Mouse (Mus musculus): ENCODE data around the gene Gm42957.
A peak's percentile ranks its signal among the peaks of the same experiment; 100 is the strongest.
"Not testable (repeated sequence)": the region's sequence is repeated elsewhere in the genome, so short reads cannot be mapped to it uniquely, and the experiment has no call there.

Gene Gm42957

GRCm38 (mm10) chr3:96634928-96635879, at the start of gene Gm42957, which contains the start of gene Pex11b:
Gene Gm42957 (plus strand): TSS chr3:96635474.
Gene Pex11b (plus strand): TSS chr3:96635376.
- DNase-seq (ENCODE audit: low spot score) = peak; percentile 60

- DNase-seq (ENCODE audit: low spot score) = no peak
These were observed 44.6 kb upstream of the Gm42957 start for GRCm38 (mm10) chr3:96590657-96591056.

- DNase-seq (ENCODE audit: low spot score) = no peak
These were observed 41.9 kb upstream of the Gm42957 start for GRCm38 (mm10) chr3:96593374-96593773.

GRCm38 (mm10) chr3:96593790-96594560, 41.3 kb upstream of the Gm42957 start, which contains the start of gene Polr3gl:
Gene Polr3gl (minus strand): TSS chr3:96594181.
- DNase-seq (ENCODE audit: low spot score) = peak; percentile 72

- DNase-seq (ENCODE audit: low spot score) = no peak
These were observed 40.4 kb upstream of the Gm42957 start for GRCm38 (mm10) chr3:96594851-96595250.

- DNase-seq (ENCODE audit: low spot score) = no peak
These were observed 39.6 kb upstream of the Gm42957 start for GRCm38 (mm10) chr3:96595661-96596060.

GRCm38 (mm10) chr3:96596228-96596707, 39.0 kb upstream of the Gm42957 start, which contains the start of gene Ankrd34a:
Gene Ankrd34a (plus strand): TSS chr3:96596636.
- DNase-seq (ENCODE audit: low spot score) = no peak

- no peak for DNase-seq (ENCODE audit: low spot score)
These were observed 38.4 kb upstream of the Gm42957 start for GRCm38 (mm10) chr3:96596855-96597254.

GRCm38 (mm10) chr3:96597435-96597891, 37.8 kb upstream of the Gm42957 start:
- no peak for DNase-seq (ENCODE audit: low spot score)

GRCm38 (mm10) chr3:96598156-96599068, 36.9 kb upstream of the Gm42957 start:
- DNase-seq (ENCODE audit: low spot score) = no peak

- no peak for DNase-seq (ENCODE audit: low spot score)
These were observed 36.2 kb upstream of the Gm42957 start for GRCm38 (mm10) chr3:96599069-96599393.

- DNase-seq (ENCODE audit: low spot score) = no peak
These were observed 35.9 kb upstream of the Gm42957 start for GRCm38 (mm10) chr3:96599411-96599810.

- peak; percentile 67 for DNase-seq (ENCODE audit: low spot score)
These were observed 34.5 kb upstream of the Gm42957 start, which contains the start of gene Lix1l for GRCm38 (mm10) chr3:96600639-96601250. Gene Lix1l (plus strand): TSS chr3:96601149.

- DNase-seq (ENCODE audit: low spot score) = no peak
These were observed 34.0 kb upstream of the Gm42957 start for GRCm38 (mm10) chr3:96601251-96601787.

GRCm38 (mm10) chr3:96601941-96602703, 33.2 kb upstream of the Gm42957 start:
- no peak for DNase-seq (ENCODE audit: low spot score)

- no peak for DNase-seq (ENCODE audit: low spot score)
These were observed 32.6 kb upstream of the Gm42957 start for GRCm38 (mm10) chr3:96602704-96603084.

GRCm38 (mm10) chr3:96603311-96603710, 32.0 kb upstream of the Gm42957 start:
- DNase-seq (ENCODE audit: low spot score) = no peak

GRCm38 (mm10) chr3:96606007-96606406, 29.3 kb upstream of the Gm42957 start:
- DNase-seq (ENCODE audit: low spot score) = not testable (repeated sequence)

- no peak for DNase-seq (ENCODE audit: low spot score)
These were observed 28.7 kb upstream of the Gm42957 start for GRCm38 (mm10) chr3:96606618-96607017.

- no peak for DNase-seq (ENCODE audit: low spot score)
These were observed 17.3 kb upstream of the Gm42957 start for GRCm38 (mm10) chr3:96617941-96618340.

Measured in urinary bladder, postnatal 10 days (tissue).